Mouse (Mus musculus): ENCODE data around the gene Rarb. TPM values are rescaled to one million over a fixed set of nuclear protein-coding genes. Genes with fewer than 3 reads are reported as not detected.

Rarb gene
- polyA plus RNA-seq, 1 experiment: 0.49 TPM

DNA sequence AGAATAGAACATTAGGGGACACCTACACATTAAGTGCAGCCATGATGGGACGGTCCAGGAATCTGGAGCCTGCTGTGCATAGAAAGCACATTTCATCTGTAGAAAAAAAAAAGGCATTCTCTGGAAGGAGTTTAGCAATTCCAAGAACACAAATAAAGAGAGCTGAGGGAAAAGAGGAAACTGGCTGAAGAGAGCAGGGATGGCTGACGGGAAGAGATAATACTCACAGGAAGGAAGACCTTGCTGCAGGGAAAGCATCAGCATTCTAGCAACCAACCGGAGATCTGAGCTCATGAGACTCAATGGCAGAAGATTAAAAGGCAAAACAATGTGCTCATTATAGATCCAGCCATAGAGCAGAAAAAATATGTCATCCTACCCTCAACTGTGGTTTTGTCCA, 12.8 kb downstream of the Rarb start:
- Histone ChIP-seq H3K9me3 (replicated peaks; ENCODE audit: control insufficient read depth, insufficient read depth, low read length, poor library complexity, severe bottlenecking) (no peaks in the 10 kb centered on the region), H3K36me3 (ENCODE audit: control insufficient read depth, insufficient read depth, low read length, poor library complexity, severe bottlenecking) (no peaks in the 10 kb centered on the region), H3K27ac (ENCODE audit: insufficient read depth, low read length) (no peak overlapping the region), H3K4me3 (ENCODE audit: low read depth, low read length) (no peak overlapping the region), H3K27me3 (ENCODE audit: control insufficient read depth, insufficient read depth, low read length, poor library complexity, severe bottlenecking) (no peaks in the 10 kb centered on the region), H3K9ac (ENCODE audit: low read depth, poor library complexity, severe bottlenecking) (no peak overlapping the region), H3K4me1 (ENCODE audit: control insufficient read depth, insufficient read depth, low read length) (no peaks in the 10 kb centered on the region)
- TF ChIP-seq EP300 (IDR thresholded peaks at IDR 0.05; ENCODE audit: insufficient read depth, low read depth, low read length): no peak
- no peak for TF ChIP-seq POLR2A (IDR thresholded peaks at IDR 0.05; ENCODE audit: insufficient read depth, low read length)
- TF ChIP-seq CTCF (IDR thresholded peaks at IDR 0.05; ENCODE audit: low read depth, low read length): no peak

GRCm38 (mm10) chr14:16790161-16790560, 28.8 kb downstream of the Rarb start:
- TF ChIP-seq CTCF (IDR thresholded peaks at IDR 0.05; ENCODE audit: low read depth, low read length) (no peak), EP300 (IDR thresholded peaks at IDR 0.05; ENCODE audit: insufficient read depth, low read depth, low read length) (no peak), POLR2A (IDR thresholded peaks at IDR 0.05; ENCODE audit: insufficient read depth, low read length) (no peak)
- Histone ChIP-seq H3K27me3 (ENCODE audit: control insufficient read depth, insufficient read depth, low read length, poor library complexity, severe bottlenecking) (no peaks in the 10 kb centered on the region), H3K9ac (ENCODE audit: low read depth, poor library complexity, severe bottlenecking) (no peak overlapping the region), H3K27ac (ENCODE audit: insufficient read depth, low read length) (no peak overlapping the region), H3K4me3 (ENCODE audit: low read depth, low read length) (no peak overlapping the region), H3K36me3 (ENCODE audit: control insufficient read depth, insufficient read depth, low read length, poor library complexity, severe bottlenecking) (no peaks in the 10 kb centered on the region), H3K4me1 (ENCODE audit: control insufficient read depth, insufficient read depth, low read length) (no peaks in the 10 kb centered on the region), H3K9me3 (replicated peaks; ENCODE audit: control insufficient read depth, insufficient read depth, low read length, poor library complexity, severe bottlenecking) (no peaks in the 10 kb centered on the region)

DNA sequence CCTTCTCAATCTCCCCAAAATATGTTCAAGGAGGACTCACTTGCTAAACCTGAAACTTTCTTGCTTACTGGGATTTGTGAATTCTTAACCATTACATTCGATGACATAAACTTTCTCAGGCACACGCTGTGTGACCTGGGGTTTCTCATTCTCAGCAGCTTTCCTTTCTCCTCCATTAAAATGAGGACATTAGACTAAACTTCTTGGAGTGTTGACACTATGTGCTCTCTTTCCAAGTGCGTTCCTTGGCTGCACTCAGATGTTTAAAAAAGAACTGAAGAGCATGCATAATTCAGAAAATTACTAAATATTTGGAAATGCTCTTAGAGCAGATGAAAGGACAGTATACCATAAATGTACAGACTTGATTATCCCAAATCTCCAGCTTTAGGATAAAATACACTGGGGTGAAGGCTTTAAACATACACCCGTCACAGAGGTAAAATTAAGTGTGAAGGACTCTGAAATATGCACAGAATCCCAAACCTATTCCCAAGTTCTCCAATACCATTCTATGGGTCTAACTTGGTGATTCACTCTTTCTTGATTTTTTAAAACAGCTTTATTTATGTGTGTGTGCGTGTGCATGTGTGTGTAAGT, 36.9 kb downstream of the Rarb start:
- TF ChIP-seq POLR2A (IDR thresholded peaks at IDR 0.05; ENCODE audit: insufficient read depth, low read length): no peak
- no peak for TF ChIP-seq CTCF (IDR thresholded peaks at IDR 0.05; ENCODE audit: low read depth, low read length)
- no peak for TF ChIP-seq EP300 (IDR thresholded peaks at IDR 0.05; ENCODE audit: insufficient read depth, low read depth, low read length)
- H3K36me3 ChIP-seq (ENCODE audit: control insufficient read depth, insufficient read depth, low read length, poor library complexity, severe bottlenecking): no peaks in the 10 kb centered on the region
- no peak overlapping the region for H3K4me3 ChIP-seq (ENCODE audit: low read depth, low read length)
- no peak overlapping the region for H3K27ac ChIP-seq (ENCODE audit: insufficient read depth, low read length)
- no peaks in the 10 kb centered on the region for H3K4me1 ChIP-seq (ENCODE audit: control insufficient read depth, insufficient read depth, low read length)
- no peaks in the 10 kb centered on the region for H3K27me3 ChIP-seq (ENCODE audit: control insufficient read depth, insufficient read depth, low read length, poor library complexity, severe bottlenecking)
- H3K9ac ChIP-seq (ENCODE audit: low read depth, poor library complexity, severe bottlenecking): no peak overlapping the region
- H3K9me3 ChIP-seq (replicated peaks; ENCODE audit: control insufficient read depth, insufficient read depth, low read length, poor library complexity, severe bottlenecking): no peaks in the 10 kb centered on the region

DNA sequence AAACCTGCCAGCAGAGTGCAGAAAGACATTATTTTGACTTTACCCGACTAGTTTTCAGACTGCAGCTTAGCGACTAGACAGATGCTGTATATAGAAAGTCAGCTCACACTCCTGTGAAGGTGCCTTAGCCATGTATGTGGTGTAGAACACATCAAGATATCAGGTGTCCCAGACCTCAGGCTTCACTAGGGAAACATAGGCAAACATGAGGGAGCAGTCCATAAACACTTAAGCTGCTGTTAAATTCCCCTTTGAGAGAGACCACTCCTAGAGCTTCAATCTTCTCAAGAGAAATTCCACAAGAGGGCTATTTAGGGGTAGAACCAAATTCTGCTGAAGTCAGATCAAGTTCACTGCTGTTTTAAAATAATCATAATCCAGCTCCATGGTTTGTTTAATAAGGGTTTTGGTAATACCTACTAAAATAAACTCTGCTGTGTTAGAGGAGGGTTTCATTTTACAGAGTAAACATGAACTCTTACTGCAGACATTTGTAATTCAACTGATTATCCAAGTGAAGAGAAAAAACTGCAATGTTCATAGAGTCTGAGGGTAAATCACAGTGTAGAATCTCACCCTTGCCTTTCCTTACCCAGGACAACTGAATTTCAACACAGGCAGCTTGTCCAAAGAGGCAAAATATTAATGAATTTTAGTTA, 42.1 kb downstream of the Rarb start:
- no peaks in the 10 kb centered on the region for H3K9me3 ChIP-seq (replicated peaks; ENCODE audit: control insufficient read depth, insufficient read depth, low read length, poor library complexity, severe bottlenecking)
- no peak overlapping the region for H3K9ac ChIP-seq (ENCODE audit: low read depth, poor library complexity, severe bottlenecking)
- no peaks in the 10 kb centered on the region for H3K27me3 ChIP-seq (ENCODE audit: control insufficient read depth, insufficient read depth, low read length, poor library complexity, severe bottlenecking)
- H3K4me3 ChIP-seq (ENCODE audit: low read depth, low read length): no peak overlapping the region
- TF ChIP-seq POLR2A (IDR thresholded peaks at IDR 0.05; ENCODE audit: insufficient read depth, low read length) (no peak), CTCF (IDR thresholded peaks at IDR 0.05; ENCODE audit: low read depth, low read length) (no peak), EP300 (IDR thresholded peaks at IDR 0.05; ENCODE audit: insufficient read depth, low read depth, low read length) (no peak)
- H3K27ac ChIP-seq (ENCODE audit: insufficient read depth, low read length): no peak overlapping the region
- no peaks in the 10 kb centered on the region for H3K36me3 ChIP-seq (ENCODE audit: control insufficient read depth, insufficient read depth, low read length, poor library complexity, severe bottlenecking)
- H3K4me1 ChIP-seq (ENCODE audit: control insufficient read depth, insufficient read depth, low read length): no peaks in the 10 kb centered on the region

GRCm38 (mm10) chr14:16772927-16773326, 46.0 kb downstream of the Rarb start:
- Histone ChIP-seq H3K9me3 (replicated peaks; ENCODE audit: control insufficient read depth, insufficient read depth, low read length, poor library complexity, severe bottlenecking) (no peaks in the 10 kb centered on the region), H3K9ac (ENCODE audit: low read depth, poor library complexity, severe bottlenecking) (no peak overlapping the region), H3K4me1 (ENCODE audit: control insufficient read depth, insufficient read depth, low read length) (no peaks in the 10 kb centered on the region), H3K27me3 (ENCODE audit: control insufficient read depth, insufficient read depth, low read length, poor library complexity, severe bottlenecking) (no peaks in the 10 kb centered on the region), H3K27ac (ENCODE audit: insufficient read depth, low read length) (no peak overlapping the region), H3K4me3 (ENCODE audit: low read depth, low read length) (no peak overlapping the region), H3K36me3 (ENCODE audit: control insufficient read depth, insufficient read depth, low read length, poor library complexity, severe bottlenecking) (no peaks in the 10 kb centered on the region)
- TF ChIP-seq CTCF (IDR thresholded peaks at IDR 0.05; ENCODE audit: low read depth, low read length) (no peak), POLR2A (IDR thresholded peaks at IDR 0.05; ENCODE audit: insufficient read depth, low read length) (no peak), EP300 (IDR thresholded peaks at IDR 0.05; ENCODE audit: insufficient read depth, low read depth, low read length) (no peak)

DNA sequence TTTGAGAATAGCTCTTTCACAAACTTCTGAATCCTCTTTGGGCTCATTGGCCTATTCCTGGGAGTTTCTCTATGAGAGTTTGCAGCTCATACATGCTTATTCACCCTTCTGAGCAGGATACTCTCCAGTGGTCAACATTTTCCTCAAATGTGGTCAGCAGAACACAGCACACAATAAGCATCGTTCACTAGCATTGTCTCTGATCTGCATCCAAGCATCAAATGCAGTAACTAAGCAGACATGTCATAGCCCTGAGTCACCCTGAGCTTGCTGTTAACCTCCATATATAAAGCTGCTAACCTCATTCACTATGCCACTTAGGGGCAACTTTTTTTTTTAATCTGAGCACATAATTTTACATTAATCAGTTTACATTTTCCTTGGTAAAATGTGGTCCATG, 53.1 kb downstream of the Rarb start:
- Histone ChIP-seq H3K27ac (ENCODE audit: insufficient read depth, low read length) (no peak overlapping the region), H3K4me3 (ENCODE audit: low read depth, low read length) (no peak overlapping the region), H3K36me3 (ENCODE audit: control insufficient read depth, insufficient read depth, low read length, poor library complexity, severe bottlenecking) (no peaks in the 10 kb centered on the region), H3K9me3 (replicated peaks; ENCODE audit: control insufficient read depth, insufficient read depth, low read length, poor library complexity, severe bottlenecking) (no peaks in the 10 kb centered on the region), H3K9ac (ENCODE audit: low read depth, poor library complexity, severe bottlenecking) (no peak overlapping the region), H3K4me1 (ENCODE audit: control insufficient read depth, insufficient read depth, low read length) (no peaks in the 10 kb centered on the region), H3K27me3 (ENCODE audit: control insufficient read depth, insufficient read depth, low read length, poor library complexity, severe bottlenecking) (no peaks in the 10 kb centered on the region)
- TF ChIP-seq POLR2A (IDR thresholded peaks at IDR 0.05; ENCODE audit: insufficient read depth, low read length): no peak
- no peak for TF ChIP-seq EP300 (IDR thresholded peaks at IDR 0.05; ENCODE audit: insufficient read depth, low read depth, low read length)
- no peak for TF ChIP-seq CTCF (IDR thresholded peaks at IDR 0.05; ENCODE audit: low read depth, low read length)
